Mouse (Mus musculus) midbrain, embryonic 14.5 days (tissue): ENCODE data around the gene Igfbpl1. TPM values are rescaled to one million over a fixed set of nuclear protein-coding genes. Genes with fewer than 3 reads are reported as not detected.

Source experiments
- ATAC-seq: fragments of 200-750 bp; cut with Nextera tagmentation; 2 replicates; pipeline ENCODE4 v1.8.0; 2017; ENCODE audit warnings: moderate number of reproducible peaks, moderate library complexity; ENCODE audit not compliant: low FRiP score, low TSS enrichment
- DNase-seq: peaks from one replicate; pipeline ENCODE4 v3.0.0-alpha.2; 2015
- H3K27ac ChIP-seq: fragments of 300-500 bp; sonication (generic); replicated peaks from 2 replicates; pipeline ENCODE4 v1.5.1; 2014; ENCODE audit warnings: mild to moderate bottlenecking, low read depth, low read length, moderate library complexity
- H3K27me3 ChIP-seq: fragments of 300-500 bp; sonication (generic); 2 replicates; pipeline ENCODE4 v1.6.1; 2014; ENCODE audit warnings: low read length, control low read depth, mixed read lengths; ENCODE audit not compliant: control insufficient read depth, insufficient read depth
- H3K36me3 ChIP-seq: fragments of 300-500 bp; sonication (generic); 2 replicates; pipeline ENCODE4 v1.6.1; 2014; ENCODE audit warnings: low read length, control low read depth; ENCODE audit not compliant: control insufficient read depth, insufficient read depth
- H3K4me1 ChIP-seq: fragments of 300-500 bp; sonication (generic); 2 replicates; pipeline ENCODE4 v1.6.1; 2014; ENCODE audit warnings: mild to moderate bottlenecking, antibody characterized with exemption, low read length, control low read depth; ENCODE audit not compliant: control insufficient read depth, insufficient read depth
- H3K4me2 ChIP-seq: fragments of 300-500 bp; sonication (generic); 2 replicates; pipeline ENCODE4 v1.6.1; 2014; ENCODE audit warnings: mild to moderate bottlenecking, low read length, moderate library complexity
- H3K4me3 ChIP-seq: fragments of 300-500 bp; sonication (generic); replicated peaks from 2 replicates; pipeline ENCODE4 v1.5.1; 2014; ENCODE audit warnings: low read depth, low read length
- H3K9ac ChIP-seq: fragments of 300-500 bp; sonication (generic); replicated peaks from 2 replicates; pipeline ENCODE4 v1.6.1; 2014; ENCODE audit warnings: mild to moderate bottlenecking, low read length, moderate library complexity
- H3K9me3 ChIP-seq: fragments of 300-500 bp; sonication (generic); 2 replicates; pipeline ENCODE4 v1.6.1; 2016; ENCODE audit warnings: low read length, control low read depth, mixed read lengths; ENCODE audit not compliant: control insufficient read depth
- WGBS: fragments of 180-500 bp; shearing (Covaris S2); extraction: QIAGEN DNeasy Blood & Tissue Kit; methylation state at CpG from one replicate; pipeline ENCODE4 v1.1.7; 2014; 5-methylcytosine and 5-hydroxymethylcytosine counted together
- polyA plus RNA-seq: library from polyadenylated mRNA; unstranded; fragments of >200 nt; fragmentation: Nextera tagmentation; extraction: Ambion mirVana; gene quantifications from 2 replicates; pipeline ENCODE4 v1.2.1, GENCODE M21; 2014

The Igfbpl1 gene
- polyA plus RNA-seq, 1 experiment from 2014 or later: 112 TPM

GRCm38 (mm10) chr4:45824761-45825556 lies 1.8 kb downstream of the Igfbpl1 start:
- H3K27me3 ChIP-seq: peaks cover 17% of the 10 kb centered on the region; the same call in 1 of the 2 replicates
- no peaks in the 10 kb centered on the region for H3K9me3 ChIP-seq
- peaks cover 6% of the 10 kb centered on the region; the same call in 1 of the 2 replicates for H3K36me3 ChIP-seq
- peak overlapping the region; percentile 71 for H3K4me2 ChIP-seq
- ATAC-seq: no peak
- H3K27ac ChIP-seq: peak overlapping the region; percentile 92
- 24% methylated on average over 14 of the region's 14 CpGs for whole genome bisulfite sequencing
- peak overlapping the region; percentile 84 for H3K9ac ChIP-seq
- DNase-seq: peak; percentile 31
- H3K4me3 ChIP-seq: peak overlapping the region; percentile 65
- peaks cover 51% of the 10 kb centered on the region for H3K4me1 ChIP-seq

- DNase-seq: peak; percentile 87
- Histone ChIP-seq H3K4me1 (peaks cover 52% of the 10 kb centered on the region), H3K9ac (peak overlapping the region; percentile 84)
These were observed 2.5 kb downstream of the Igfbpl1 start for GRCm38 (mm10) chr4:45824049-45824760.

GRCm38 (mm10) chr4:45822781-45823575 lies 3.7 kb downstream of the Igfbpl1 start:
- Histone ChIP-seq H3K9me3 (no peaks in the 10 kb centered on the region), H3K36me3 (peaks cover 6% of the 10 kb centered on the region; the same call in 1 of the 2 replicates), H3K9ac (peak overlapping the region; percentile 84), H3K4me1 (peaks cover 63% of the 10 kb centered on the region), H3K27me3 (peaks cover 17% of the 10 kb centered on the region; the same call in 1 of the 2 replicates), H3K27ac (peak overlapping the region; percentile 92), H3K4me2 (peak overlapping the region; percentile 71), H3K4me3 (peak overlapping the region; percentile 65)
- DNase-seq (peak; percentile 88), ATAC-seq (peak; percentile 36; the same call in 1 of the 2 replicates)
- WGBS: 6% methylated on average over 11 of the region's 11 CpGs

More at GRCm38 (mm10) chr4:45824049-45824760, 2.5 kb downstream of the Igfbpl1 start:
- ATAC-seq: peak; percentile 59
- peak overlapping the region; percentile 92 for H3K27ac ChIP-seq
- 2% methylated on average over 10 of the region's 10 CpGs for WGBS
- peak overlapping the region; percentile 65 for H3K4me3 ChIP-seq
- peaks cover 6% of the 10 kb centered on the region; the same call in 1 of the 2 replicates for H3K36me3 ChIP-seq
- H3K27me3 ChIP-seq: peaks cover 17% of the 10 kb centered on the region; the same call in 1 of the 2 replicates
- H3K9me3 ChIP-seq: no peaks in the 10 kb centered on the region
- peak overlapping the region; percentile 71 for H3K4me2 ChIP-seq

- peak overlapping the region; percentile 3; the same call in 1 of the 2 replicates for H3K4me2 ChIP-seq
- peaks cover 60% of the 10 kb centered on the region for H3K4me1 ChIP-seq
- H3K9me3 ChIP-seq: no peaks in the 10 kb centered on the region
- no peak for DNase-seq
- no peak overlapping the region for H3K9ac ChIP-seq
- peak overlapping the region; percentile 92 for H3K27ac ChIP-seq
- H3K27me3 ChIP-seq: peaks cover 14% of the 10 kb centered on the region; the same call in 1 of the 2 replicates
- H3K4me3 ChIP-seq: no peak overlapping the region
- 24% methylated on average over 3 of the region's 3 CpGs for WGBS
- H3K36me3 ChIP-seq: peaks cover 6% of the 10 kb centered on the region; the same call in 1 of the 2 replicates
- no peak for ATAC-seq
These were observed 4.7 kb downstream of the Igfbpl1 start for GRCm38 (mm10) chr4:45821995-45822394.

GRCm38 (mm10) chr4:45820074-45820830 lies 6.5 kb downstream of the Igfbpl1 start:
- no peaks in the 10 kb centered on the region for H3K27me3 ChIP-seq
- H3K36me3 ChIP-seq: peaks cover 11% of the 10 kb centered on the region; the same call in 1 of the 2 replicates
- no peak overlapping the region for H3K9ac ChIP-seq
- peaks cover 72% of the 10 kb centered on the region for H3K4me1 ChIP-seq
- H3K9me3 ChIP-seq: no peaks in the 10 kb centered on the region
- peak; percentile 85 for DNase-seq
- ATAC-seq: no peak
- peak overlapping the region; percentile 3; the same call in 1 of the 2 replicates for H3K4me3 ChIP-seq
- H3K27ac ChIP-seq: peak overlapping the region; percentile 92
- peak overlapping the region; percentile 50 for H3K4me2 ChIP-seq
- WGBS: 43% methylated on average over 8 of the region's 8 CpGs

- H3K36me3 ChIP-seq: peaks cover 20% of the 10 kb centered on the region
- no peaks in the 10 kb centered on the region for H3K9me3 ChIP-seq
- peaks cover 64% of the 10 kb centered on the region for H3K4me1 ChIP-seq
- peak; percentile 62 for ATAC-seq
- H3K9ac ChIP-seq: peak overlapping the region; percentile 39
- peak; percentile 83 for DNase-seq
- H3K27me3 ChIP-seq: no peaks in the 10 kb centered on the region
- H3K4me2 ChIP-seq: peak overlapping the region; percentile 50
- H3K27ac ChIP-seq: peak overlapping the region; percentile 92
- WGBS: under 1% methylated on average over 17 of the region's 17 CpGs
- peak overlapping the region; percentile 3 for H3K4me3 ChIP-seq
These were observed 7.4 kb downstream of the Igfbpl1 start for GRCm38 (mm10) chr4:45819208-45819931.

- H3K4me1 ChIP-seq: peaks cover 59% of the 10 kb centered on the region
- H3K4me3 ChIP-seq: peak overlapping the region; percentile 3; the same call in 1 of the 2 replicates
- H3K4me2 ChIP-seq: peak overlapping the region; percentile 50
- peak overlapping the region; percentile 39 for H3K9ac ChIP-seq
- ATAC-seq (peak; percentile 17; the same call in 1 of the 2 replicates), DNase-seq (no peak)
- H3K36me3 ChIP-seq: peaks cover 25% of the 10 kb centered on the region
- 5% methylated on average over 4 of the region's 4 CpGs for WGBS
- H3K27ac ChIP-seq: peak overlapping the region; percentile 92
- H3K9me3 ChIP-seq: no peaks in the 10 kb centered on the region
- H3K27me3 ChIP-seq: no peaks in the 10 kb centered on the region
These were observed 7.9 kb downstream of the Igfbpl1 start for GRCm38 (mm10) chr4:45818814-45819207.
